8 mouse cellular contexts compared by ENCODE assay signal in the genomic region with DNA sequence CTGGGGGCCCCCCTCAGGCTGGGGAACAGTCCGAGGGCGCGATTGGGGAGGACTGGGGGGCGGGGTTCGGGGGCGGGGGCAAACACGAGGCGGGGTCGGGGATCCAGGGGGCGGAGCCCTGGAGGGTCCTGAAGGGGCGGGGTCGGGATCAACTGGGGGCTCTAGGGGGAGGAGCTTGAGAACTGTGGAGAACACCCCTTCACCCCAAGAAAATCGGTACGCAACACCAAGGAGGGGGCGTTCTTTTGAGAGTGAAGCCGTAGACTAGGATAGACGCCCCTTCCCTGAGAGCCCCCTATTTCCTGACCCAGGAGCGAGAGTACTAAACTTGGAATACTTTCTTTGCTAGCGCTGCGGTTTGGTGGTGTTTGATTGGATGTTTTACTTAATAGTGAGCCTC. TPM values are rescaled to one million over a fixed set of nuclear protein-coding genes. Genes with fewer than 3 reads are reported as not detected.
DNase-seq lines count a peak whose midpoint lies in the region; ATAC-seq and TF ChIP-seq lines count a peak whose summit lies in the region.

No protein-coding gene starts in this region.

- H3K9ac ChIP-seq in heart, embryonic 14.5 days (ENCODE audit: low read length): peak overlapping the region; percentile 75
- peak overlapping the region; percentile 44; the same call in 1 of the 2 replicates for H3K9ac ChIP-seq in lung, postnatal 0 days (replicated peaks; ENCODE audit: low read depth)

- no peak overlapping the region for H3K27ac ChIP-seq in kidney, adult 2 months (ENCODE audit: insufficient read depth, low read depth, low read length)
- no peak overlapping the region for H3K27ac ChIP-seq in bone marrow, adult 2 months (ENCODE audit: control insufficient read depth, insufficient read depth, low read depth, low read length, poor library complexity)
- peak overlapping the region in 1 of 2 experiments; percentile 83; a peak in 2 of 4 replicates for H3K27ac ChIP-seq in heart, embryonic 14.5 days (replicated peaks in 1 of 2; ENCODE audit: control insufficient read depth in 1 of 2, insufficient read depth in 1 of 2, low read depth in 2 of 2, low read length in 2 of 2)
- H3K27ac ChIP-seq in lung, postnatal 0 days (ENCODE audit: low read length): peak overlapping the region; percentile 81

- H3K36me3 ChIP-seq in kidney, adult 2 months (ENCODE audit: control insufficient read depth, insufficient read depth, low read length): no peaks in the 10 kb centered on the region; the same call in 1 of the 2 replicates
- H3K36me3 ChIP-seq in heart, embryonic 14.5 days (ENCODE audit: control insufficient read depth, insufficient read depth, low read length): peaks cover 50% of the 10 kb centered on the region
- H3K36me3 ChIP-seq in lung, postnatal 0 days (ENCODE audit: insufficient read depth, low read length): peaks cover 26% of the 10 kb centered on the region; the same call in 1 of the 2 replicates

- no peak for TF ChIP-seq EP300 in lung, postnatal 0 days (IDR thresholded peaks at IDR 0.05)

- no peak for TF ChIP-seq CTCF in kidney, adult 2 months (conservative IDR thresholded peaks at IDR 0.05; ENCODE audit: insufficient read depth, insufficient read length, low read depth, low read length)
- TF ChIP-seq CTCF in bone marrow, adult 2 months (IDR thresholded peaks at IDR 0.05; ENCODE audit: control insufficient read depth, insufficient read depth, low read length): no peak
- no peak for TF ChIP-seq CTCF in lung, postnatal 0 days (IDR thresholded peaks at IDR 0.05)

- H3K4me2 ChIP-seq in heart, embryonic 14.5 days (ENCODE audit: low read length): peak overlapping the region; percentile 75
- H3K4me2 ChIP-seq in lung, postnatal 0 days (replicated peaks; ENCODE audit: low read depth, low read length): peak overlapping the region; percentile 65

- 3% methylated on average over 20 of the region's 20 CpGs for WGBS in kidney, adult 2 months
- under 1% methylated on average over 16 of the region's 20 CpGs for whole genome bisulfite sequencing in bone marrow, adult 2 months
- under 1% methylated on average over 14 of the region's 20 CpGs for WGBS in heart, embryonic 14.5 days
- whole genome bisulfite sequencing in lung, postnatal 0 days: 2% methylated on average over 12 of the region's 20 CpGs

- H3K27me3 ChIP-seq in kidney, adult 2 months (replicated peaks; ENCODE audit: control insufficient read depth, insufficient read depth, low read length): no peaks in the 10 kb centered on the region
- no peaks in the 10 kb centered on the region for H3K27me3 ChIP-seq in heart, embryonic 14.5 days (ENCODE audit: control insufficient read depth, insufficient read depth, low read length)
- no peaks in the 10 kb centered on the region for H3K27me3 ChIP-seq in lung, postnatal 0 days (replicated peaks; ENCODE audit: insufficient read depth, low read length)

- peak; percentile 18 for ATAC-seq in heart, embryonic 14.5 days (ENCODE audit: insufficient number of reproducible peaks, insufficient read depth, low FRiP score, low read depth)
- no peak for ATAC-seq in lung, postnatal 0 days

- no peaks in the 10 kb centered on the region for H3K9me3 ChIP-seq in heart, embryonic 14.5 days (ENCODE audit: control insufficient read depth, low read length)
- H3K9me3 ChIP-seq in lung, postnatal 0 days (ENCODE audit: low read length): no peaks in the 10 kb centered on the region

- H3K4me1 ChIP-seq in kidney, adult 2 months (ENCODE audit: control insufficient read depth, insufficient read depth, low read length): peaks cover 9% of the 10 kb centered on the region; the same call in 1 of the 2 replicates
- H3K4me1 ChIP-seq in bone marrow, adult 2 months (ENCODE audit: control insufficient read depth, insufficient read depth, low read length): peaks cover 6% of the 10 kb centered on the region
- peaks cover 13 to 23% of the 10 kb centered on the region in 2 experiments for H3K4me1 ChIP-seq in heart, embryonic 14.5 days (ENCODE audit: control insufficient read depth in 2 of 2, insufficient read depth in 2 of 2, low read length in 2 of 2)
- H3K4me1 ChIP-seq in lung, postnatal 0 days (ENCODE audit: insufficient read depth, low read depth, low read length): peaks cover 9% of the 10 kb centered on the region; the same call in 1 of the 2 replicates

- DNase-seq in kidney, adult 2 months: peak; percentile 51
- no peak for DNase-seq in kidney, adult 11 months
- peak; percentile 56 for DNase-seq in lung, postnatal 0 days (ENCODE audit: low spot score)
- peak; percentile 89 for DNase-seq in thymus, postnatal 14 days
- no peak for DNase-seq in layer of hippocampus, postnatal 36 days
- no peak for DNase-seq in Muller cell, postnatal 12 days (ENCODE audit: inconsistent ontology term)

- peak overlapping the region; percentile 54 for H3K4me3 ChIP-seq in kidney, adult 2 months (ENCODE audit: insufficient read depth, low read depth, low read length)
- peak overlapping the region; percentile 66 for H3K4me3 ChIP-seq in bone marrow, adult 2 months (replicated peaks; ENCODE audit: control insufficient read depth, low read depth, low read length)
- H3K4me3 ChIP-seq in heart, embryonic 14.5 days (ENCODE audit: control insufficient read depth in 1 of 2, insufficient read depth in 1 of 2, low read depth in 1 of 2, low read length in 2 of 2): peak overlapping the region; percentile 63 to 66
- H3K4me3 ChIP-seq in lung, postnatal 0 days (ENCODE audit: low read depth, low read length): peak overlapping the region; percentile 63

- TF ChIP-seq POLR2A in kidney, adult 2 months (IDR thresholded peaks at IDR 0.05; ENCODE audit: low read depth, low read length): no peak
- TF ChIP-seq POLR2A in bone marrow, adult 2 months (IDR thresholded peaks at IDR 0.05; ENCODE audit: borderline replicate concordance, control insufficient read depth, low read depth, low read length): no peak

RNA-seq across cellular contexts. Expression of gene Zbtb22, which starts 0.6 kb away (rescaled TPM):
- 31.6 and 54.0 TPM in 2 replicates for polyA plus RNA-seq in kidney, adult 2 months (2012; rRNA removed)
- polyA plus RNA-seq in bone marrow, adult 2 months (2011; ENCODE audit: insufficient read depth, insufficient read length, low replicate concordance, missing spikeins): 21.2 and 26.3 TPM in 2 replicates
- polyA plus RNA-seq in heart, embryonic 14.5 days (2014; fragmentation: Nextera tagmentation; extraction: Ambion mirVana): 4.5 and 8.9 TPM in 2 replicates
- 16.6 and 17.0 TPM in 2 replicates for polyA plus RNA-seq in lung, postnatal 0 days (2015; fragmentation: Nextera tagmentation; extraction: Ambion mirVana)
- total RNA-seq in layer of hippocampus, postnatal 36 days (2021): 10 to 100 TPM; 26.9 to 30.8 TPM

RNA-seq across cellular contexts. Expression of gene Tapbp, which starts 0.6 kb away (rescaled TPM):
- polyA plus RNA-seq in kidney, adult 2 months (2012; rRNA removed): 106 and 112 TPM in 2 replicates
- polyA plus RNA-seq in bone marrow, adult 2 months (2011; ENCODE audit: insufficient read depth, insufficient read length, low replicate concordance, missing spikeins): 75.8 and 87.3 TPM in 2 replicates
- polyA plus RNA-seq in heart, embryonic 14.5 days (2014; fragmentation: Nextera tagmentation; extraction: Ambion mirVana): 44.9 and 47.1 TPM in 2 replicates
- 102 and 113 TPM in 2 replicates for polyA plus RNA-seq in lung, postnatal 0 days (2015; fragmentation: Nextera tagmentation; extraction: Ambion mirVana)
- total RNA-seq in layer of hippocampus, postnatal 36 days (2021): 10 to 100 TPM; 32.5 to 38.9 TPM

RNA-seq across cellular contexts. Expression of gene Daxx, which starts 7.1 kb away (rescaled TPM):
- 33.3 and 35.0 TPM in 2 replicates for polyA plus RNA-seq in kidney, adult 2 months (2012; rRNA removed)
- polyA plus RNA-seq in bone marrow, adult 2 months (2011; ENCODE audit: insufficient read depth, insufficient read length, low replicate concordance, missing spikeins): 26.4 and 42.3 TPM in 2 replicates
- polyA plus RNA-seq in heart, embryonic 14.5 days (2014; fragmentation: Nextera tagmentation; extraction: Ambion mirVana): 24.5 and 27.2 TPM in 2 replicates
- 23.9 and 29.0 TPM in 2 replicates for polyA plus RNA-seq in lung, postnatal 0 days (2015; fragmentation: Nextera tagmentation; extraction: Ambion mirVana)
- total RNA-seq in layer of hippocampus, postnatal 36 days (2021): 10 to 100 TPM; 25.4 to 33.0 TPM

RNA-seq across cellular contexts. Expression of gene Platr17, which starts 11.4 kb away (rescaled TPM):
- polyA plus RNA-seq in kidney, adult 2 months (2012; rRNA removed): not detected in 2 replicates
- 1.2 and 1.9 TPM in 2 replicates for polyA plus RNA-seq in bone marrow, adult 2 months (2011; ENCODE audit: insufficient read depth, insufficient read length, low replicate concordance, missing spikeins)
- polyA plus RNA-seq in heart, embryonic 14.5 days (2014; fragmentation: Nextera tagmentation; extraction: Ambion mirVana): 0.26 and 0.35 TPM in 2 replicates
- polyA plus RNA-seq in lung, postnatal 0 days (2015; fragmentation: Nextera tagmentation; extraction: Ambion mirVana): 0.29 and 0.55 TPM in 2 replicates
- total RNA-seq in layer of hippocampus, postnatal 36 days (2021): not detected

RNA-seq across cellular contexts. Expression of gene Rgl2, which starts 13.0 kb away (rescaled TPM):
- 61.8 and 78.6 TPM in 2 replicates for polyA plus RNA-seq in kidney, adult 2 months (2012; rRNA removed)
- polyA plus RNA-seq in bone marrow, adult 2 months (2011; ENCODE audit: insufficient read depth, insufficient read length, low replicate concordance, missing spikeins): 91.8 and 173 TPM in 2 replicates
- 30.3 and 38.9 TPM in 2 replicates for polyA plus RNA-seq in heart, embryonic 14.5 days (2014; fragmentation: Nextera tagmentation; extraction: Ambion mirVana)
- polyA plus RNA-seq in lung, postnatal 0 days (2015; fragmentation: Nextera tagmentation; extraction: Ambion mirVana): 39.0 and 45.2 TPM in 2 replicates
- total RNA-seq in layer of hippocampus, postnatal 36 days (2021): 10 to 100 TPM; 66.4 to 79.8 TPM

Comparison
In these comparisons a context has a peak if more than half of its experiments do, and no peak if none do; other contexts are left out.
1. DNase-seq: peak in kidney, adult 2 months (single experiment), lung, postnatal 0 days (single experiment) and thymus, postnatal 14 days (single experiment); none in kidney, adult 11 months (single experiment), layer of hippocampus, postnatal 36 days (0 of 2) and Muller cell, postnatal 12 days (single experiment).
2. Peak in every context shown above with its lines, with median percentiles within 50 percentile points of each other: H3K4me3 ChIP-seq.